In genomic region chr12:72762502-72762901, GRCm38 (mm10) we compare ENCODE assay signal across 8 mouse cellular contexts. TPM values are rescaled to one million over a fixed set of nuclear protein-coding genes. Genes with fewer than 3 reads are reported as not detected.
A peak's percentile ranks its signal among the peaks of the same experiment; 100 is the strongest.
DNase-seq lines count a peak whose midpoint lies in the region; ATAC-seq and TF ChIP-seq lines count a peak whose summit lies in the region.

No protein-coding gene starts in this region.

- no peaks in the 10 kb centered on the region for H3K27me3 ChIP-seq in lung, embryonic 14.5 days (ENCODE audit: insufficient read depth, low read length)
- H3K27me3 ChIP-seq in embryonic facial prominence, embryonic 14.5 days (replicated peaks; ENCODE audit: control insufficient read depth, insufficient read depth, low read length): no peaks in the 10 kb centered on the region
- no peaks in the 10 kb centered on the region for H3K27me3 ChIP-seq in limb, embryonic 11.5 days (ENCODE audit: control insufficient read depth, insufficient read depth, low read length)
- H3K27me3 ChIP-seq in small intestine, adult 2 months (ENCODE audit: control insufficient read depth, insufficient read depth, low read length): no peaks in the 10 kb centered on the region

- peak overlapping the region; percentile 85 for H3K4me3 ChIP-seq in lung, embryonic 14.5 days (ENCODE audit: low read depth, low read length)
- peak overlapping the region; percentile 95 for H3K4me3 ChIP-seq in embryonic facial prominence, embryonic 14.5 days (ENCODE audit: low read depth, low read length)
- peak overlapping the region; percentile 72 for H3K4me3 ChIP-seq in limb, embryonic 11.5 days (ENCODE audit: low read depth, low read length)
- H3K4me3 ChIP-seq in small intestine, adult 2 months (ENCODE audit: low read depth, low read length): no peak overlapping the region

- TF ChIP-seq POLR2A in small intestine, adult 2 months (IDR thresholded peaks at IDR 0.05; ENCODE audit: low read depth, low read length): no peak

- no peak for DNase-seq in lung, embryonic 14.5 days
- DNase-seq in lung, postnatal 25 days (ENCODE audit: low spot score): no peak
- no peak for DNase-seq in embryonic facial prominence, embryonic 14.5 days (ENCODE audit: low spot score)
- no peak for DNase-seq in limb, embryonic 11.5 days (ENCODE audit: low spot score)
- no peak for DNase-seq in thymus, postnatal 10 days (ENCODE audit: low spot score in 2 of 2)
- no peak for DNase-seq in gastrocnemius, postnatal 10 days
- no peak for DNase-seq in right cerebral cortex, postnatal 14 days

- 0 out of 2 replicates have a peak, but pooled peaks cover 6% of the 10 kb centered on the region for H3K4me1 ChIP-seq in lung, embryonic 14.5 days (ENCODE audit: insufficient read depth)
- peaks cover 16% of the 10 kb centered on the region for H3K4me1 ChIP-seq in embryonic facial prominence, embryonic 14.5 days (ENCODE audit: control insufficient read depth, insufficient read depth, low read length)
- no peaks in the 10 kb centered on the region; the same call in 1 of the 2 replicates for H3K4me1 ChIP-seq in limb, embryonic 11.5 days (ENCODE audit: control insufficient read depth, insufficient read depth, low read length)
- H3K4me1 ChIP-seq in small intestine, adult 2 months (ENCODE audit: control insufficient read depth, insufficient read depth, insufficient read length, low read length): peaks cover 8% of the 10 kb centered on the region; the same call in 1 of the 2 replicates

- H3K9ac ChIP-seq in lung, embryonic 14.5 days: peak overlapping the region; percentile 98
- peak overlapping the region; percentile 100 for H3K9ac ChIP-seq in embryonic facial prominence, embryonic 14.5 days (ENCODE audit: low read depth, low read length)
- H3K9ac ChIP-seq in limb, embryonic 11.5 days (ENCODE audit: low read length): no peak overlapping the region

- WGBS in lung, embryonic 14.5 days: 14% methylated on average over 1 of the region's 1 CpGs
- 36% methylated on average over 1 of the region's 1 CpGs for WGBS in embryonic facial prominence, embryonic 14.5 days
- 62% methylated on average over 1 of the region's 1 CpGs for WGBS in limb, embryonic 11.5 days
- 5% methylated on average over 1 of the region's 1 CpGs for WGBS in small intestine, adult 2 months

- ATAC-seq in lung, embryonic 14.5 days (ENCODE audit: insufficient read depth): no peak
- no peak for ATAC-seq in embryonic facial prominence, embryonic 14.5 days (ENCODE audit: low read depth)
- ATAC-seq in limb, embryonic 11.5 days (ENCODE audit: insufficient number of reproducible peaks, low FRiP score, low TSS enrichment, low read depth): no peak

- no peak for TF ChIP-seq CTCF in lung, embryonic 14.5 days (IDR thresholded peaks at IDR 0.05; ENCODE audit: low read depth)
- TF ChIP-seq CTCF in small intestine, adult 2 months (IDR thresholded peaks at IDR 0.05; ENCODE audit: extremely low read depth, insufficient read length, insufficient replicate concordance, low read depth, low read length): no peak

- no peak overlapping the region for H3K27ac ChIP-seq in lung, embryonic 14.5 days (ENCODE audit: low read depth)
- H3K27ac ChIP-seq in embryonic facial prominence, embryonic 14.5 days (replicated peaks; ENCODE audit: low read depth, low read length): 0 out of 2 replicates have a peak overlapping the region, but pooled peaks have one; percentile 10
- no peak overlapping the region for H3K27ac ChIP-seq in limb, embryonic 11.5 days (replicated peaks; ENCODE audit: low read depth, low read length)
- peak overlapping the region; percentile 78 for H3K27ac ChIP-seq in small intestine, adult 2 months (ENCODE audit: insufficient read depth, low read depth, low read length)

- peak overlapping the region; percentile 65 for H3K4me2 ChIP-seq in lung, embryonic 14.5 days
- H3K4me2 ChIP-seq in embryonic facial prominence, embryonic 14.5 days (ENCODE audit: low read depth, low read length): peak overlapping the region; percentile 71
- H3K4me2 ChIP-seq in limb, embryonic 11.5 days (ENCODE audit: low read depth, severe bottlenecking): peak overlapping the region; percentile 44

- no peaks in the 10 kb centered on the region for H3K9me3 ChIP-seq in lung, embryonic 14.5 days (ENCODE audit: low read depth, low read length)
- H3K9me3 ChIP-seq in embryonic facial prominence, embryonic 14.5 days (ENCODE audit: control insufficient read depth, low read length): no peaks in the 10 kb centered on the region
- no peaks in the 10 kb centered on the region for H3K9me3 ChIP-seq in limb, embryonic 11.5 days (ENCODE audit: control insufficient read depth, low read length)

- H3K36me3 ChIP-seq in lung, embryonic 14.5 days (ENCODE audit: insufficient read depth): no peaks in the 10 kb centered on the region
- H3K36me3 ChIP-seq in embryonic facial prominence, embryonic 14.5 days (ENCODE audit: control insufficient read depth, insufficient read depth, low read length): no peaks in the 10 kb centered on the region
- H3K36me3 ChIP-seq in limb, embryonic 11.5 days (ENCODE audit: control insufficient read depth, insufficient read depth, low read length): no peaks in the 10 kb centered on the region
- no peaks in the 10 kb centered on the region for H3K36me3 ChIP-seq in small intestine, adult 2 months (ENCODE audit: control insufficient read depth, insufficient read depth, low read length)

RNA-seq across cellular contexts. Expression of gene Ppm1a, which starts 5.2 kb away (rescaled TPM):
- polyA plus RNA-seq in lung, embryonic 14.5 days (2014; fragmentation: Nextera tagmentation; extraction: Ambion mirVana): 64.9 and 65.1 TPM in 2 replicates
- 82.5 and 84.3 TPM in 2 replicates for polyA plus RNA-seq in embryonic facial prominence, embryonic 14.5 days (2014; fragmentation: Nextera tagmentation; extraction: Ambion mirVana)
- 63.4 and 69.1 TPM in 2 replicates for polyA plus RNA-seq in limb, embryonic 11.5 days (2014; fragmentation: Nextera tagmentation; extraction: Ambion mirVana)
- 10.4 and 34.7 TPM in 2 replicates for polyA plus RNA-seq in small intestine, adult 2 months (2012; rRNA removed)
- total RNA-seq in gastrocnemius, postnatal 10 days (2021): 100 to 1,000 TPM; 185 to 193 TPM

Comparison
In these comparisons a context has a peak if more than half of its experiments do, and no peak if none do; other contexts are left out.
1. H3K27ac ChIP-seq: peak in embryonic facial prominence, embryonic 14.5 days (single experiment) and small intestine, adult 2 months (single experiment); none in lung, embryonic 14.5 days (single experiment) and limb, embryonic 11.5 days (single experiment).
2. Peak in every context shown above with its lines, with median percentiles within 50 percentile points of each other: H3K4me2 ChIP-seq.